Mouse (Mus musculus): ENCODE results near the gene Gss.

Gene Gss

GRCm38 (mm10) chr2:155592137-155592853, at the start of gene Gss:
Gene Gss, minus strand, starts transcription at chr2:155592810.
- DNase-seq (ENCODE audit: low spot score in 2 of 2), result peak; percentile 98 to 99

- peak in 1 of 2 experiments; percentile 53 for DNase-seq (ENCODE audit: low spot score in 2 of 2)
Measured at GRCm38 (mm10) chr2:155641540-155642472, 49.2 kb upstream of the Gss start.

- DNase-seq (ENCODE audit: low spot score in 2 of 2), result peak; percentile 51 to 64
Measured at GRCm38 (mm10) chr2:155640656-155641055, 48.0 kb upstream of the Gss start.

GRCm38 (mm10) chr2:155637411-155637810, 44.8 kb upstream of the Gss start:
- no peak for DNase-seq (ENCODE audit: low spot score in 2 of 2)

GRCm38 (mm10) chr2:155636881-155637280, 44.3 kb upstream of the Gss start:
- no peak for DNase-seq (ENCODE audit: low spot score in 2 of 2)

GRCm38 (mm10) chr2:155635961-155636360, 43.4 kb upstream of the Gss start:
- DNase-seq (ENCODE audit: low spot score in 2 of 2), result no peak

GRCm38 (mm10) chr2:155634562-155634961, 42.0 kb upstream of the Gss start:
- DNase-seq (ENCODE audit: low spot score in 2 of 2), result no peak

- no peak for DNase-seq (ENCODE audit: low spot score in 2 of 2)
Measured at GRCm38 (mm10) chr2:155633731-155634130, 41.1 kb upstream of the Gss start.

GRCm38 (mm10) chr2:155633121-155633520, 40.5 kb upstream of the Gss start:
- no peak for DNase-seq (ENCODE audit: low spot score in 2 of 2)

- DNase-seq (ENCODE audit: low spot score in 2 of 2), result no peak
Measured at GRCm38 (mm10) chr2:155632138-155632936, 39.7 kb upstream of the Gss start.

- no peak for DNase-seq (ENCODE audit: low spot score in 2 of 2)
Measured at GRCm38 (mm10) chr2:155630590-155631416, 38.2 kb upstream of the Gss start.

- DNase-seq (ENCODE audit: low spot score in 2 of 2), result no peak
Measured at GRCm38 (mm10) chr2:155630153-155630552, 37.5 kb upstream of the Gss start.

- DNase-seq (ENCODE audit: low spot score in 2 of 2), result peak; percentile 69 to 70
Measured at GRCm38 (mm10) chr2:155629231-155629661, 36.6 kb upstream of the Gss start.

GRCm38 (mm10) chr2:155628519-155628918, 35.9 kb upstream of the Gss start:
- DNase-seq (ENCODE audit: low spot score in 2 of 2), result no peak

- DNase-seq (ENCODE audit: low spot score in 2 of 2), result no peak
Measured at GRCm38 (mm10) chr2:155628112-155628511, 35.5 kb upstream of the Gss start.

GRCm38 (mm10) chr2:155627030-155627738, 34.6 kb upstream of the Gss start:
- DNase-seq (ENCODE audit: low spot score in 2 of 2), result peak; percentile 65 to 74

GRCm38 (mm10) chr2:155626277-155626676, 33.7 kb upstream of the Gss start:
- no peak for DNase-seq (ENCODE audit: low spot score in 2 of 2)

- no peak for DNase-seq (ENCODE audit: low spot score in 2 of 2)
Measured at GRCm38 (mm10) chr2:155624730-155625129, 32.1 kb upstream of the Gss start.

- DNase-seq (ENCODE audit: low spot score in 2 of 2), result no peak
Measured at GRCm38 (mm10) chr2:155623996-155624395, 31.4 kb upstream of the Gss start.

GRCm38 (mm10) chr2:155622606-155623005, 30.0 kb upstream of the Gss start:
- DNase-seq (ENCODE audit: low spot score in 2 of 2), result no peak
